Mouse (Mus musculus): ENCODE measurements at regions not wholly inside any gene's neighbourhood (a gene's known extent, or its start where the extent isn't known, plus 50 kb on each side); places are given as distances from the start of the nearest gene placed in this dataset.
A peak's percentile ranks its signal among the peaks of the same experiment; 100 is the strongest.

- no peak for DNase-seq (ENCODE audit: low spot score in 2 of 2)
Observed at GRCm38 (mm10) chr3:41422615-41423579, 132.6 kb upstream of the Jade1 start.

GRCm38 (mm10) chr3:41413771-41414170, 141.8 kb upstream of the Jade1 start:
- no peak for DNase-seq (ENCODE audit: low spot score in 2 of 2)

- no peak for DNase-seq (ENCODE audit: low spot score in 2 of 2)
Observed at GRCm38 (mm10) chr3:41412698-41413097, 142.8 kb upstream of the Jade1 start.

- DNase-seq (ENCODE audit: low spot score in 2 of 2): peak; percentile 13 to 22
Observed at GRCm38 (mm10) chr3:41408821-41409737, 146.5 kb upstream of the Jade1 start.

GRCm38 (mm10) chr3:41408423-41408820, 147.1 kb upstream of the Jade1 start:
- DNase-seq (ENCODE audit: low spot score in 2 of 2): peak; percentile 63 to 70

- DNase-seq (ENCODE audit: low spot score in 2 of 2): no peak
Observed at GRCm38 (mm10) chr3:41407988-41408387, 147.5 kb upstream of the Jade1 start.

GRCm38 (mm10) chr3:41407520-41407919, 148.0 kb upstream of the Jade1 start:
- no peak for DNase-seq (ENCODE audit: low spot score in 2 of 2)

- DNase-seq (ENCODE audit: low spot score in 2 of 2): no peak
Observed at GRCm38 (mm10) chr3:41401881-41402280, 153.7 kb upstream of the Jade1 start.

- no peak for DNase-seq (ENCODE audit: low spot score in 2 of 2)
Observed at GRCm38 (mm10) chr3:41389868-41390267, 165.7 kb upstream of the Jade1 start.

- no peak for DNase-seq (ENCODE audit: low spot score in 2 of 2)
Observed at GRCm38 (mm10) chr3:41387469-41388212, 167.9 kb upstream of the Jade1 start.

GRCm38 (mm10) chr3:41386299-41386698, 169.2 kb upstream of the Jade1 start:
- DNase-seq (ENCODE audit: low spot score in 2 of 2): no peak

GRCm38 (mm10) chr3:41384410-41384809, 171.1 kb upstream of the Jade1 start:
- no peak for DNase-seq (ENCODE audit: low spot score in 2 of 2)

GRCm38 (mm10) chr3:41378576-41378975, 177.0 kb upstream of the Jade1 start:
- DNase-seq (ENCODE audit: low spot score in 2 of 2): no peak

- DNase-seq (ENCODE audit: low spot score in 2 of 2): peak; percentile 22 to 26
Observed at GRCm38 (mm10) chr3:41377826-41378406, 177.6 kb upstream of the Jade1 start.

GRCm38 (mm10) chr3:41376848-41377582, 178.5 kb upstream of the Jade1 start:
- peak in 1 of 2 experiments; percentile 5 for DNase-seq (ENCODE audit: low spot score in 2 of 2)

GRCm38 (mm10) chr3:41375230-41375930, 180.2 kb upstream of the Jade1 start:
- no peak for DNase-seq (ENCODE audit: low spot score in 2 of 2)

- no peak for DNase-seq (ENCODE audit: low spot score in 2 of 2)
Observed at GRCm38 (mm10) chr3:41373198-41373597, 182.3 kb upstream of the Jade1 start.

GRCm38 (mm10) chr3:41368351-41369101, 187.0 kb upstream of the Jade1 start:
- DNase-seq (ENCODE audit: low spot score in 2 of 2): no peak

GRCm38 (mm10) chr3:41366764-41367163, 188.8 kb upstream of the Jade1 start:
- no peak for DNase-seq (ENCODE audit: low spot score in 2 of 2)
